Mouse (Mus musculus): ENCODE results near the gene 1810046K07Rik.

The 1810046K07Rik gene

GRCm38 (mm10) chr9:51271073-51271472 is 57.6 kb downstream of the 1810046K07Rik start:
- no peak overlapping the region for H3K4me3 ChIP-seq (replicated peaks; ENCODE audit: low read length)
- no peaks in the 10 kb centered on the region for H3K27me3 ChIP-seq (ENCODE audit: insufficient read depth, low read length)
- H3K36me3 ChIP-seq (ENCODE audit: insufficient read depth, low read length): no peaks in the 10 kb centered on the region
- no peaks in the 10 kb centered on the region for H3K9me3 ChIP-seq (ENCODE audit: low read length)
- H3K4me1 ChIP-seq (replicated peaks; ENCODE audit: low read depth, low read length): no peaks in the 10 kb centered on the region
- TF ChIP-seq POU5F1 (IDR thresholded peaks at IDR 0.05; ENCODE audit: borderline replicate concordance, low read length) (no peak), NANOG (IDR thresholded peaks at IDR 0.05; ENCODE audit: borderline replicate concordance, low read length) (no peak), CTCF (conservative IDR thresholded peaks at IDR 0.05; ENCODE audit: low read length) (no peak)

GRCm38 (mm10) chr9:51268852-51269251 is 59.9 kb downstream of the 1810046K07Rik start:
- no peaks in the 10 kb centered on the region for H3K27me3 ChIP-seq (ENCODE audit: insufficient read depth, low read length)
- no peaks in the 10 kb centered on the region for H3K9me3 ChIP-seq (ENCODE audit: low read length)
- no peak for TF ChIP-seq CTCF (conservative IDR thresholded peaks at IDR 0.05; ENCODE audit: low read length)
- H3K36me3 ChIP-seq (ENCODE audit: insufficient read depth, low read length): no peaks in the 10 kb centered on the region
- H3K4me3 ChIP-seq (replicated peaks; ENCODE audit: low read length): no peak overlapping the region
- no peaks in the 10 kb centered on the region for H3K4me1 ChIP-seq (replicated peaks; ENCODE audit: low read depth, low read length)

DNA sequence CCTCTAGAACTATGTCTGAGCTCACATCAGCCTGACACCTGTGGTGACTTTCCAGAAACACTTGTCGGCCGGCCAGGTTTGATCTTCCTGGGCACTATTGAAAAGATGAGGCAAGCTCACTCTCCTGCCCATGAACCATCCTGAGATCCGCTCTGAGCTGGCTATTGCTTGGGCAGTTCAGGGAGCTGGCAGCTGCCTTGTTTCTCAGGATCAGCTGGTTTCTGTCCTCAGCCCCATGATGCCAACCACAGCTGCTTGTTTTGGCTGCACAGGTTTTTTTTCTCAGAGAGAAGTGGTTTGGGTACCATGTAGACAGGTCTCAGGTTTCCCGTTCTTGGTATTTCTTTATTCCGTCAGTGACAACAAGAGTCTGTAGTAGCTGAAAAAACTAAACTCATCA is 70.3 kb downstream of the 1810046K07Rik start:
- no peak for TF ChIP-seq CTCF (conservative IDR thresholded peaks at IDR 0.05; ENCODE audit: low read length)
- no peak for TF ChIP-seq POU5F1 (IDR thresholded peaks at IDR 0.05; ENCODE audit: borderline replicate concordance, low read length)
- TF ChIP-seq NANOG (IDR thresholded peaks at IDR 0.05; ENCODE audit: borderline replicate concordance, low read length): no peak
- Histone ChIP-seq H3K27me3 (ENCODE audit: insufficient read depth, low read length) (no peaks in the 10 kb centered on the region), H3K4me1 (replicated peaks; ENCODE audit: low read depth, low read length) (peaks cover 2% of the 10 kb centered on the region; the same call in 1 of the 2 replicates), H3K9me3 (ENCODE audit: low read length) (no peaks in the 10 kb centered on the region), H3K36me3 (ENCODE audit: insufficient read depth, low read length) (no peaks in the 10 kb centered on the region), H3K4me3 (replicated peaks; ENCODE audit: low read length) (no peak overlapping the region)

DNA sequence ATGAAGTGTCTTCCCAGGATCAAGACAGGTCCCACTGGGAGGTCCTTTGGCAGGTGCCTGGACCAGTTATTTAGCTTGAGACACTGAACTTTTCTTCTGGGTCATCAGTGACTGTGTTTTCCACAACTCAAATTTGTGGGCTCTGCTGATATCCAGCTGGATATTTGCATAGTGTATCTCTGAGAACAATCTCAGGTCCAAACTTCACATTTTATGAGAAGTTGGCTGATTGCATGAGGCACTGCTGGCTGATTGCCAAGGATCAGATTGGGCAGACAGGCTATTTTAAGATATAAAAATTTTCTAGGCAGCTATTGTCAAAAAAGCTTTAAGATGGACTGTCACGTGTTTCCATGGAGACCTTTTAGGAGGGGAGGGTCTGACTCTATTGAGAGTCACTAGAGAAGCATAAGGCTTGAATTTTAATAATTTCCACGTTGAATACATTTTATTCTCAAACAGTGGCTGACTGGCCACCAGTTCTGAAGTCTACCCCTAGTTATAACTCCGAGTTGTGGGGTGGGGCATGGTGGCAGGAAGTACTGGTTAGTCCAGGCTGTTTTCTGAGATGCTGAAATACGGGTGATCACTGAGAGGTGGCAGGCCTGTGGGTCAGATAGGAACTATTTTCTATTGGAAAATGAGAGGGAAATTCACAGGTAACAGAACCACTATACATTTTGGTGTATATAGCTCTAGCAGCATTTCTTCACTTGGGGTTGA is 71.8 kb downstream of the 1810046K07Rik start:
- TF ChIP-seq NANOG (IDR thresholded peaks at IDR 0.05; ENCODE audit: borderline replicate concordance, low read length) (no peak), POU5F1 (IDR thresholded peaks at IDR 0.05; ENCODE audit: borderline replicate concordance, low read length) (no peak), CTCF (conservative IDR thresholded peaks at IDR 0.05; ENCODE audit: low read length) (no peak)
- Histone ChIP-seq H3K27me3 (ENCODE audit: insufficient read depth, low read length) (no peaks in the 10 kb centered on the region), H3K4me3 (replicated peaks; ENCODE audit: low read length) (no peak overlapping the region), H3K36me3 (ENCODE audit: insufficient read depth, low read length) (no peaks in the 10 kb centered on the region), H3K9me3 (ENCODE audit: low read length) (no peaks in the 10 kb centered on the region), H3K4me1 (replicated peaks; ENCODE audit: low read depth, low read length) (peaks cover 5% of the 10 kb centered on the region; the same call in 1 of the 2 replicates)

Data from E14TG2a.4 (cell line).